Comparison of ENCODE assay signal across 29 mouse cellular contexts in the genomic region with DNA sequence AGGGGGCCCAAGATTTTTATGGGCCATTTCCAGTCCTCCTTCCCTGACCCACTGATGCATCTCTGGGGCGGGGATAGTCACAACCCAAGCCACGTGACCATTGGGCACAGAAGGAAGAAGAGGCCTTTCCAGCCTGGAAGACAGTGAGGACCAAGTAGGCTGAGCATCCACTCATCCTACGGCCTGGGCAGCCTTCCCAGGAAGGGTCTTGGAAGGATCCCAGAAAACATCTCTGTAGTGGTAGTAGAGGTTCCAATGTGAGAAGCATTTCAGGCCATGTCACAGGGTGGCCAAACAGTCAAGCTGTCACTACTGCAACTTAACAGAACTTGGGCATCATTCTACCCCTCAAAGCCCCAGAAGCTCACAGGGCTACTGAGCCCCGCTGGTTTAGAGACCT. TPM values are rescaled to one million over a fixed set of nuclear protein-coding genes. Genes with fewer than 3 reads are reported as not detected.
"Had no signal": no experiment of that assay in that cellular context is flagged by ENCODE, and none has a peak within 500 bp of the region (broad histone marks: within the 10 kb centered on the region; RNA-seq: fewer than 3 reads in every experiment).

No protein-coding gene starts in this region.

- H3K36me3 ChIP-seq: limb, embryonic 13.5 days; liver, embryonic 12.5 days; liver, embryonic 15.5 days had no signal

- H3K9me3 ChIP-seq: limb, embryonic 13.5 days; liver, embryonic 12.5 days; liver, embryonic 15.5 days had no signal

- H3K4me1 ChIP-seq: liver, embryonic 15.5 days had no signal

- H3K27ac ChIP-seq: left cerebral cortex, adult 2 months; limb, embryonic 13.5 days; liver, embryonic 12.5 days; liver, embryonic 15.5 days; macrophage had no signal

- H3K4me3 ChIP-seq: left cerebral cortex, adult 2 months; limb, embryonic 13.5 days; liver, embryonic 12.5 days; liver, embryonic 15.5 days had no signal

- DNase-seq: kidney, adult 8-10 months; kidney, postnatal 14 days; kidney, postnatal 4 days; layer of hippocampus, adult 9-11 months; liver; lung, adult 18-20 months; midbrain, embryonic 14.5 days; thymus, adult 18-20 months; thymus, postnatal 36 days had no signal

RNA-seq across cellular contexts. Expression of gene Ubl4b, which starts 7.7 kb away (rescaled TPM):
- total RNA-seq: layer of hippocampus, adult 18-20 months; layer of hippocampus, postnatal 25 days; left cerebral cortex, postnatal 10 days; left cerebral cortex, postnatal 36 days; megakaryocyte, adult 5-6 weeks; midbrain, postnatal 0 days had no signal
- polyA plus RNA-seq: intestine, postnatal 0 days; kidney, embryonic 16.5 days; liver, embryonic 12.5 days; liver, embryonic 15.5 days; lung, embryonic 16.5 days; macrophage; midbrain, embryonic 14.5 days; midbrain, postnatal 0 days; neural tube, embryonic 11.5 days; neural tube, embryonic 14.5 days; small intestine, adult 2 months; spleen, adult 2 months; stomach, embryonic 16.5 days; urinary bladder, adult 2 months had no signal

RNA-seq across cellular contexts. Expression of gene Alx3, which starts 32.2 kb away (rescaled TPM):
- total RNA-seq: megakaryocyte, adult 5-6 weeks had no signal
- polyA plus RNA-seq: intestine, postnatal 0 days; kidney, embryonic 16.5 days; macrophage; neural tube, embryonic 14.5 days; small intestine, adult 2 months; spleen, adult 2 months; urinary bladder, adult 2 months had no signal

RNA-seq across cellular contexts. Expression of gene Slc6a17, which starts 44.8 kb away (rescaled TPM):
- total RNA-seq: megakaryocyte, adult 5-6 weeks had no signal
